Mouse (Mus musculus) gastrocnemius, adult 2 months (tissue): ENCODE data around the gene Mms19. TPM values are rescaled to one million over a fixed set of nuclear protein-coding genes. Genes with fewer than 3 reads are reported as not detected.

Experiments used
- DNase-seq: peaks from one replicate; pipeline ENCODE4 v3.0.0; 2022
- H3K27ac ChIP-seq: fragments of 200-600 bp; 2 replicates; pipeline ENCODE4 v1.8.1; 2022; ENCODE audit warnings: mild to moderate bottlenecking
- H3K4me3 ChIP-seq: fragments of 200-600 bp; 2 replicates; pipeline ENCODE4 v1.8.1; 2022; ENCODE audit warnings: mild to moderate bottlenecking, moderate library complexity
- CTCF ChIP-seq: fragments of 200-600 bp; IDR thresholded peaks from 2 replicates; pipeline ENCODE4 v1.8.1; 2022; ENCODE audit warnings: antibody characterized with exemption, mild to moderate bottlenecking, moderate library complexity
- intact Hi-C: fragments of 180-260 bp; cut with DNase I; formaldehyde crosslinking; loops from one replicate; pipeline ENCODE4 v1.15.1; 2025
- total RNA-seq, 2 experiments: library from RNA; stranded (reverse); gene quantifications; 2 replicates each; pipeline ENCODE4 v1.2.3; 2021

The Mms19 gene
- total RNA-seq, 2 experiments from 2014 or later = 8.8 to 10.5 TPM

- Histone ChIP-seq H3K4me3 (no peak overlapping the region), H3K27ac (no peak overlapping the region)
- intact Hi-C loops = no loop called here
- no peak for DNase-seq
- no peak for TF ChIP-seq CTCF
These were observed 80.4 kb downstream of the Mms19 start for GRCm38 (mm10) chr19:41900495-41901090.

DNA sequence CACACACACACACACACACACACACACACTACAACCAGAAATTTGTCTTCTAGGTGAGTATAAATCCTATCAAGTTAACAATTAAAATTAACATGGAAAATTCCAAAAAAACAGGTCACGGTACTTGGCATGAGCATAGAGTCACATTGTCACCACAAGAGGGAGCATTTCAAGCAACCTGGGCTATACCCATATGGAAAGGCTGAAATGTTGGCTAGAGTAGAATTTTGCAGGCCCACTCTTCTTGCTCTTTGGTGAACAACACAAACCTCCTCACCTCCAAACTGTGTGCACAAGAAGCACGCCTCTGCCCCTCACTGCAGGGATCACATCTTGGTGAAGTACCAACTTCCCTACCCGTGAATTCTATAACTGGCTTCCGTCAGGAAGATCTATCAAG lies 82.1 kb downstream of the Mms19 start:
- TF ChIP-seq CTCF = peak; percentile 73
- Histone ChIP-seq H3K27ac (no peak overlapping the region), H3K4me3 (no peak overlapping the region)
- DNase-seq = no peak
- intact Hi-C loops = loop anchor here (5.0 kb wide), 2 partner anchors 52 to 128 kb away; partner anchors contain the start of gene Frat2

DNA sequence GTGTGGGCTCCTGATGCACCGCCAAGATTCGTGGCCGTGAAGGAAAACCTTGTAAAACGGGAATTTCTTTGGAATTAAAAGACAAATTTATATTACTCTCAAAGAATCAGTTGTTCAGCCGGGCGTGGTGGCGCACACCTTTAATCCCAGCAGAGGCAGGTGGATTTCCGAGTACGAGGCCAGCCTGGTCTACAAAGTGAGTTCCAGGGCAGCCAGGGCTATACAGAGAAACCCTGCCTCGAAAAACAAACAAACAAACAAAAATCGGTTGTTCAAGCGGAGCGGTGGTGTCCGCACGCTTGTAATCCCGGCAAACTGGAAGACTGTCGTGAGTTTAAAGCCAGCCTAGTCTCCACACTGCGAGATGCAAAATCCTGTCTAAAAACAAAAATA lies 84.6 kb downstream of the Mms19 start:
- peak overlapping the region; percentile 76 for H3K4me3 ChIP-seq
- TF ChIP-seq CTCF = no peak
- no peak for DNase-seq
- intact Hi-C loops = loop anchor here (5.0 kb wide), 2 partner anchors 49 to 131 kb away; partner anchors contain the start of gene Frat2
- peak overlapping the region; percentile 94 for H3K27ac ChIP-seq

GRCm38 (mm10) chr19:41895460-41896318 lies 85.3 kb downstream of the Mms19 start, which contains the start of gene Rrp12:
Rrp12 (minus strand) TSS chr19:41896173.
- DNase-seq = peak; percentile 81
- peak within 1 kb of the TSS; percentile 76 for H3K4me3 ChIP-seq
- intact Hi-C loops = loop anchor here (5.0 kb wide), 2 partner anchors 48 to 132 kb away; partner anchors contain the start of gene Frat2
- peak within 1 kb of the TSS; percentile 94 for H3K27ac ChIP-seq
- no peak for TF ChIP-seq CTCF

DNA sequence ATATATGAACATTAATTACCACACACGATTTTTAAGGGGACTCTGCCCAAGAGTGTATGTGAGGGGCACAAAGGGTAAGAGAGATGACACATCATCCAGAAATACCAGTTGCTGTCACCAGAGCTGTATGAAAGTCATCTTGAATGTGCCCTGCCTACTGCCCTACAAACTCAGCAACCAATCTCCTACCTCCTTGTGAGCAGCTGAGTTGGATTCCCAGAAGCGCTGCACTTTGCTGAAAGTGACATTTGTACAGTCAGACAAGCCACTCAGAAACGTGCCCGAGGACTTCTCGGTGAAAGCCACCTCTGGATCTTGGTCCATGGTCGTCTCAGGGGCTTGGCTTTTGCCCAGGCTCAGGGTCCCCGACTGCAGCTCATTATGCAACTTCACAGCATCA lies 86.0 kb downstream of the Mms19 start:
- peak overlapping the region; percentile 94 for H3K27ac ChIP-seq
- no peak for TF ChIP-seq CTCF
- peak overlapping the region; percentile 76 for H3K4me3 ChIP-seq
- intact Hi-C loops = loop anchor here (5.0 kb wide), 2 partner anchors 48 to 132 kb away; partner anchors contain the start of gene Frat2
- DNase-seq = peak; percentile 56

Other genes with a start within 250 kb of the Mms19 start
- under 1 TPM; 0.28 to 0.81 TPM for gene Slit1, start 237.5 kb downstream of the Mms19 start, total RNA-seq
- gene Arhgap19, start 179.1 kb downstream of the Mms19 start, total RNA-seq = 1 to 10 TPM; 7.7 to 9.6 TPM
- 1 to 10 TPM; 6.3 to 6.8 TPM for gene Frat1, start 151.2 kb downstream of the Mms19 start, total RNA-seq
- 10 to 100 TPM; 15.6 to 22.2 TPM for gene Frat2, start 133.0 kb downstream of the Mms19 start, total RNA-seq
- gene Rrp12, start 85.0 kb downstream of the Mms19 start, total RNA-seq = 10 to 100 TPM; 30.5 to 31.4 TPM
- gene Pgam1, start 69.2 kb downstream of the Mms19 start, total RNA-seq = 10 to 100 TPM; 14.4 to 25.0 TPM
- 10 to 100 TPM; 16.1 to 16.8 TPM for gene Exosc1, start 47.7 kb downstream of the Mms19 start, total RNA-seq
- 10 to 100 TPM; 19.4 to 21.6 TPM for gene Zdhhc16, start 47.7 kb downstream of the Mms19 start, total RNA-seq
- gene Ubtd1, start 606 bp upstream of the Mms19 start, total RNA-seq = 10 to 100 TPM; 14.5 to 15.1 TPM
- gene Ankrd2, start 54.8 kb upstream of the Mms19 start, total RNA-seq = 100 to 1,000 TPM; 154 to 235 TPM
- gene Hoga1, start 64.5 kb upstream of the Mms19 start, total RNA-seq = 1 to 10 TPM; 2.9 to 3.1 TPM
- gene 4933411K16Rik, start 71.1 kb upstream of the Mms19 start, total RNA-seq = under 1 TPM; 0.28 to 0.33 TPM
- gene Morn4, start 105.2 kb upstream of the Mms19 start, total RNA-seq = 1 to 10 TPM; 2.2 to 4.4 TPM
- gene Pi4k2a, start 109.3 kb upstream of the Mms19 start, total RNA-seq = 10 to 100 TPM; 11.9 to 12.8 TPM
- gene Avpi1, start 147.9 kb upstream of the Mms19 start, total RNA-seq = 1 to 10 TPM; 8.7 to 9.0 TPM
- gene Marveld1, start 166.2 kb upstream of the Mms19 start, total RNA-seq = 1 to 10 TPM; 4.8 to 7.2 TPM
- gene Zfyve27, start 182.8 kb upstream of the Mms19 start, total RNA-seq = 10 to 100 TPM; 13.0 to 14.4 TPM
- 1 to 10 TPM; 4.2 to 5.6 TPM for gene Sfrp5, start 221.1 kb upstream of the Mms19 start, total RNA-seq